Mouse (Mus musculus): Measurements from ENCODE around the gene Shd. TPM values are rescaled to one million over a fixed set of nuclear protein-coding genes. Genes with fewer than 3 reads are reported as not detected.

The Shd gene
- polyA plus RNA-seq, 1 experiment from 2014 or later = 22.2 TPM

DNA sequence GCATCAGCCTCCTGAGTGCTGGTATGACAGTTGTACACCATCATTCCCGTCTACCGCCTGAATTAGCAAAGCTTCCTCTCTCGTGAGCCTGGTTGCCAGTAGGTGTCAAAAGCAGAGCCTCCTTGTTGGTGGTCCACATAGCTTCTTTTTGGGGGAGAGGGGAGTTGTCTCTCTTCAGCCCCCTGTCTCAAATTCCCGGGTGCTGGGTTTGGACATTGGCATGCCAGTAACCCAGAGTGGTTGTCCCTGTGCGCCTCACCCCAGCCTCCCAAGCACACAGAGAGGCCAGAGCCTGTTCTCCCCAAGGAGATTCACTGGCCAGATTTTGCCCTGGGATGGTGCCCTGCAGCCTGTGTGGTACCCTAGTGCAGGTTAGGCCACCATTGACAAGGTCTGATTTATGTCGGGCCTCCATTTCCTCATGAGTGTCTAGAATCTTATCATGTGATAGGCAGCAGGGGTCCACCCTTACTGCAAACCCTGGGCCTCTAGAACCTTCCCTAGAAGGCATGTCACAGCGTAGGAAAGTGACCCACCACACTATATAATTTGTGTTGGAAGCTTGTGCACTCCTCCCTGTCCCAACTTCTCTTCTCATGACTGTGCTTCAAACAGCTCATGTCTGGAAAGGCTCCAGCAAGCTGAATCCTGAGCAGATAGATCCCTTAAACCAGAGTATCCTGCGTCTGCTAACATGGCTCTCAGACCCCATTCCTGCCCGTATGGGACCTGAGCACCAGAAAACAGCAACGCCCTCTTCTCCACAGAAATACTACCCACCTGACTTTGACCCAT lies 10.1 kb upstream of the Shd start:
- no peak for ATAC-seq (ENCODE audit: insufficient number of reproducible peaks, low FRiP score, low TSS enrichment, low read depth)

DNA sequence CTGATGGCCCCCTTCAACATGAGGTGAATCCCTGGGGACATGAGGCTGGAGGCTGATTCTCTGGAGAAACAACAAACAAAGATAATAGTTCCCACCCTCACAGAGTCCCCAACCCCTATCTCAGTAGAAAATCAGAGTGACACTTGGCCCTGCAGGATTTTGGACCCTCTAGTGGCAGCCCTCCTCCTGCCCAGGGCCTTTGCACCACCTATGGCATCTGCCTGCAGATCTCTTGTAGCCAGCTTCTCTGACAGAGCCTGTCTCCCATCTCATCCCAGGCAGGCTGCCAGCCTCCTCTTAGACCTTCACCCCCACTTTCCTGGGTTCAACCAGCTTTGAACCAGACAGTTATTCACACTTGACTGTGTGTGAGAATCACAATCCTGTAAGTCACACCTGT lies 9.5 kb upstream of the Shd start:
- ATAC-seq (ENCODE audit: insufficient number of reproducible peaks, low FRiP score, low TSS enrichment, low read depth) = no peak
- no peak overlapping the region for H3K4me2 ChIP-seq (replicated peaks)
- no peak overlapping the region for H3K9ac ChIP-seq
- H3K4me3 ChIP-seq (replicated peaks) = no peak overlapping the region
- H3K27ac ChIP-seq (replicated peaks) = no peak overlapping the region
- no peaks in the 10 kb centered on the region; the same call in 1 of the 2 replicates for H3K27me3 ChIP-seq
- H3K36me3 ChIP-seq = peaks cover 35% of the 10 kb centered on the region
- peaks cover 39% of the 10 kb centered on the region for H3K4me1 ChIP-seq
- no peaks in the 10 kb centered on the region for H3K9me3 ChIP-seq (replicated peaks)

More for the DNA sequence above, 10.1 kb upstream of the Shd start:
- Histone ChIP-seq H3K27ac (replicated peaks) (peak overlapping the region; percentile 99), H3K4me1 (peaks cover 39% of the 10 kb centered on the region), H3K4me3 (replicated peaks) (peak overlapping the region; percentile 66), H3K36me3 (peaks cover 31% of the 10 kb centered on the region), H3K4me2 (replicated peaks) (peak overlapping the region; percentile 63), H3K9me3 (replicated peaks) (no peaks in the 10 kb centered on the region), H3K27me3 (peaks cover 2% of the 10 kb centered on the region), H3K9ac (0 out of 2 replicates have a peak overlapping the region, but pooled peaks have one; percentile 37)
- WGBS = 72% methylated on average over 10 of the region's 10 CpGs

GRCm38 (mm10) chr17:55961631-55962030 lies 8.6 kb upstream of the Shd start:
- ATAC-seq (ENCODE audit: insufficient number of reproducible peaks, low FRiP score, low TSS enrichment, low read depth) = no peak
- no peaks in the 10 kb centered on the region for H3K9me3 ChIP-seq (replicated peaks)
- no peak overlapping the region for H3K27ac ChIP-seq (replicated peaks)
- peaks cover 31% of the 10 kb centered on the region for H3K4me1 ChIP-seq
- peaks cover 44% of the 10 kb centered on the region for H3K36me3 ChIP-seq
- no peak overlapping the region for H3K4me2 ChIP-seq (replicated peaks)
- whole genome bisulfite sequencing = 95% methylated on average over 7 of the region's 7 CpGs
- no peak overlapping the region for H3K9ac ChIP-seq
- H3K4me3 ChIP-seq (replicated peaks) = no peak overlapping the region
- no peaks in the 10 kb centered on the region for H3K27me3 ChIP-seq

DNA sequence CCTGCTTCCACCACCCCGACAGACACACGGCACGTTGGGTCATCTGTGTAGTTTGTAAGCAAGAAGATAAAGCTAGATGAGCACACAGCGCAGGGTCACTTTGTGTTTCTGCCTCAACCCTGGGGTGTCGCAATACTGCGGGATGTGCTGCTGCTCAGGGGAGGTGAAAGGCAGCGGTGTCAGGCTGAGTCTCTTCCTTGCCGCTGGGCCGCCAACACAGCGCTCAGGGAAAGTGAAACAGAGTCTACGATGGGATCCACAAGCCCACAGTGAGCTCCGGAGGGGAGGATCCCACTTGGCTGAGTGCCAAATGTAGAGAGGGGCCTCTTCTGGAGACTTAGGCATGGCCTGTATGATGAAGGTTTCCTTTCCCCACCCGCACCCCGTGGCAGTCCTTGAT lies 7.1 kb upstream of the Shd start:
- Histone ChIP-seq H3K4me3 (replicated peaks) (no peak overlapping the region), H3K9ac (no peak overlapping the region), H3K9me3 (replicated peaks) (no peaks in the 10 kb centered on the region), H3K27me3 (no peaks in the 10 kb centered on the region), H3K4me1 (peaks cover 21% of the 10 kb centered on the region), H3K4me2 (replicated peaks) (no peak overlapping the region), H3K36me3 (peaks cover 59% of the 10 kb centered on the region), H3K27ac (replicated peaks) (no peak overlapping the region)
- ATAC-seq (ENCODE audit: insufficient number of reproducible peaks, low FRiP score, low TSS enrichment, low read depth) = no peak
- WGBS = 57% methylated on average over 14 of the region's 14 CpGs

DNA sequence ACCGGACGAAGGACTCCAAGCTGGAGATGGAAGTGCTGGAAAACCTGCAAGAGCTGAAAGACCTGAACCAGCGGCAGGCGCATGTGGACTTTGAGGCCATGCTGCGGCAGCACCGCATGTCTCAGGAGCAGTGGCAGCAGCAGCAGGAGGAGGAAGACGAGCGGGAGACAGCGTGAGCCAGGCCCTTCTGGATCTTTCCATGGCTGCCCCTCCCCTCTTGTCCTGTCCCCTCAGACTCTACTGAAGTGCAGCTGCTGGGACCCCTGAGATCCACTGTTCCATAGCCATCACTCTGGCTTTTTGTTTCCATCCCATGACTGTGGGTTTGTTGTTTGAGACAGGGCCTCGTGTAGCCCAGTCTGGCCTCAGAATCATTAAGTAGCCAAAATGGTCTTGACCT lies 5.8 kb upstream of the Shd start:
- no peak overlapping the region for H3K4me3 ChIP-seq (replicated peaks)
- H3K9me3 ChIP-seq (replicated peaks) = no peaks in the 10 kb centered on the region
- WGBS = 89% methylated on average over 10 of the region's 10 CpGs
- H3K27ac ChIP-seq (replicated peaks) = no peak overlapping the region
- H3K36me3 ChIP-seq = peaks cover 62% of the 10 kb centered on the region
- H3K27me3 ChIP-seq = no peaks in the 10 kb centered on the region
- H3K4me1 ChIP-seq = peaks cover 16% of the 10 kb centered on the region
- ATAC-seq (ENCODE audit: insufficient number of reproducible peaks, low FRiP score, low TSS enrichment, low read depth) = no peak
- H3K9ac ChIP-seq = no peak overlapping the region
- H3K4me2 ChIP-seq (replicated peaks) = no peak overlapping the region

DNA sequence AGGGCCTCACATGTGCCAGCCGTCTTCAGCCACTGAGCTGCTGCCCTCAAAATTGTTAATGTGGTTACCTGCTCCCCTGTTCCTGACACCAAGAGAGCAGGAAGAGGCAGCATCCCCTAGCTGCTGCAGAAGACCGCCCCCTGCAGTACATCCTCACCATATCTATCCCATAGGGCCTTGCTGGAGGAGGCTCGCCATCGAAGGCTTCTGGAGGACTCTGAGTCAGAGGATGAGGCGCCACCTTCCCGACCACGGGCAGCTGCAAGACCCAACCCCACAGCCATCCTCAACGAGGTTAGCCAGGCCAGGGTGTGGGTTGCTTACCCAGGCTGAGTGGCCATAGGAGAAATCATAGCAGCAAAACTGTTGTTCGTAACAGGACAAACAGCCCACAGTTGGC lies 5.3 kb upstream of the Shd start:
- 83% methylated on average over 9 of the region's 9 CpGs for WGBS

DNA sequence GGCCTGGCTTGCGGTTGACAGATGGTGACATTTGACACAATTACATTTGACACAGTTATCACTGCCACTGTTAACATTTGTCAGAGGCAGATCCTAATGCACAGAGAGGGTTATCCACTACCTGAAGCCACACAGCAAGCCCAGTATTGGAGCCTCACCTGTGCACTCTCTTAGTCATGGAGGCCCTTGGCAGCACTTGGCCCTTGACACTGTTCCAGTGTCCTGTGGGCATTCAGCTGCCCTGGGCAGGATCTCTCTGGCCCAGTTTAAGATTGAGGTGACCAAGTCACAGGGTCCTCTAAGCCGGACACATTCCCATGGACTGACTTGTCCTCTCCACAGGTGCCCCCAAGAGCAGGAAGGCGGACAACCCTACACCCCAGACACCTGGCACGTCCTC lies 3.1 kb upstream of the Shd start:
- H3K27ac ChIP-seq (replicated peaks) = no peak overlapping the region
- no peak for ATAC-seq (ENCODE audit: insufficient number of reproducible peaks, low FRiP score, low TSS enrichment, low read depth)
- H3K27me3 ChIP-seq = peaks cover 5% of the 10 kb centered on the region; the same call in 1 of the 2 replicates
- no peak overlapping the region for H3K4me2 ChIP-seq (replicated peaks)
- H3K4me1 ChIP-seq = peaks cover 24% of the 10 kb centered on the region
- no peak overlapping the region for H3K9ac ChIP-seq
- 96% methylated on average over 4 of the region's 4 CpGs for WGBS
- peaks cover 51% of the 10 kb centered on the region for H3K36me3 ChIP-seq
- no peaks in the 10 kb centered on the region for H3K9me3 ChIP-seq (replicated peaks)
- no peak overlapping the region for H3K4me3 ChIP-seq (replicated peaks)

More for the DNA sequence above, 5.3 kb upstream of the Shd start:
- ATAC-seq (ENCODE audit: insufficient number of reproducible peaks, low FRiP score, low TSS enrichment, low read depth) = no peak
- no peak overlapping the region for H3K9ac ChIP-seq
- H3K36me3 ChIP-seq = peaks cover 62% of the 10 kb centered on the region
- H3K4me2 ChIP-seq (replicated peaks) = no peak overlapping the region
- H3K4me1 ChIP-seq = peaks cover 16% of the 10 kb centered on the region
- H3K4me3 ChIP-seq (replicated peaks) = no peak overlapping the region
- no peak overlapping the region for H3K27ac ChIP-seq (replicated peaks)
- peaks cover 2% of the 10 kb centered on the region; the same call in 1 of the 2 replicates for H3K27me3 ChIP-seq
- no peaks in the 10 kb centered on the region for H3K9me3 ChIP-seq (replicated peaks)

DNA sequence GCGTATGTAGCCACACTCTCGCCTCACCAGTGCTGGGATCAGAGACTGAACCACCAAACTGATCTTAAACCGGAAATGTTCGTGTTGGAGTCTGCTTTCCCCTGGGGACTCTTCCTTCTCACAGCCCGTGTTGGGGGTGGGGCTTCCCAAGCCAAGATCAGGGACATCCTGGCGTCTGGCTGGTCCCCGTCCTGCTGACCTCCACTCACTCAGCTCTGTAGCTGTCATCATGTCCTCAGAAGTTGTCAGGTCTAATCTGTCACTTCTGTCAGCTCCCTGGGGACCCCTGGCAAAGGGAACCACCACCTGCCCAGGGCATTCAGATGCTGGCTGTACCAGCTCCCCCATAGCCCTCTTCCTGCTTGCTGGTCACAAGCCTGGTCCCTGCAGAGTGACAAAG lies 2.1 kb upstream of the Shd start:
- Histone ChIP-seq H3K4me1 (peaks cover 19% of the 10 kb centered on the region), H3K27me3 (peaks cover 5% of the 10 kb centered on the region; the same call in 1 of the 2 replicates), H3K9ac (no peak overlapping the region), H3K9me3 (replicated peaks) (no peaks in the 10 kb centered on the region), H3K36me3 (peaks cover 49% of the 10 kb centered on the region), H3K27ac (replicated peaks) (no peak overlapping the region), H3K4me3 (replicated peaks) (no peak overlapping the region), H3K4me2 (replicated peaks) (no peak overlapping the region)
- 44% methylated on average over 7 of the region's 7 CpGs for WGBS
- no peak for ATAC-seq (ENCODE audit: insufficient number of reproducible peaks, low FRiP score, low TSS enrichment, low read depth)

DNA sequence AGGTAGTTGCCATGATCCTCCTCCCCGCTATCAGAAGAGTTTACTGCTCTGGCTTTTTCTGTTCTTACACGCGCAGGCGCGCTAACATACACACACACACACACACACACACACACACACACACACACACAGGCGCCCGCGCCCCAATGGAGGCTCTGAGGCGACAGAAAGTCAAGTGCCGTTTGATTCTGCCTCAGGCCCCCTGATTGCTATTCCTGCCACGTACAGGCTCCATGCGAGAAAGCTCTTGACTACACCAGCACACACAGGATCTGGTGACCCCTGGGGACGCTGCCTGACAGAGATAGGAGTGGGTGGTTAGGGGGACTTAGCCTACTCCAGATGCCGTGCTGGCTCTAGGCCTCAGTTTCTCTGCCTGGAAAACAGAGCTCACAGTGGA lies 707 bp upstream of the Shd start:
- H3K9me3 ChIP-seq (replicated peaks) = no peaks in the 10 kb centered on the region
- no peak overlapping the region for H3K27ac ChIP-seq (replicated peaks)
- peak overlapping the region; percentile 95 for H3K4me2 ChIP-seq (replicated peaks)
- ATAC-seq (ENCODE audit: insufficient number of reproducible peaks, low FRiP score, low TSS enrichment, low read depth) = no peak
- H3K4me1 ChIP-seq = peaks cover 16% of the 10 kb centered on the region
- H3K36me3 ChIP-seq = peaks cover 37% of the 10 kb centered on the region
- H3K27me3 ChIP-seq = peaks cover 5% of the 10 kb centered on the region; the same call in 1 of the 2 replicates
- no peak overlapping the region for H3K9ac ChIP-seq
- H3K4me3 ChIP-seq (replicated peaks) = peak overlapping the region; percentile 54; the same call in 1 of the 2 replicates
- 43% methylated on average over 14 of the region's 14 CpGs for WGBS

GRCm38 (mm10) chr17:55971453-55971852 lies 1.2 kb downstream of the Shd start:
- Histone ChIP-seq H3K36me3 (peaks cover 19% of the 10 kb centered on the region), H3K4me1 (peaks cover 16% of the 10 kb centered on the region), H3K9me3 (replicated peaks) (no peaks in the 10 kb centered on the region), H3K9ac (no peak overlapping the region), H3K4me2 (replicated peaks) (peak overlapping the region; percentile 95), H3K4me3 (replicated peaks) (no peak overlapping the region), H3K27ac (replicated peaks) (no peak overlapping the region), H3K27me3 (peaks cover 5% of the 10 kb centered on the region; the same call in 1 of the 2 replicates)
- ATAC-seq (ENCODE audit: insufficient number of reproducible peaks, low FRiP score, low TSS enrichment, low read depth) = no peak
- 33% methylated on average over 22 of the region's 22 CpGs for WGBS

- Histone ChIP-seq H3K27ac (replicated peaks) (no peak overlapping the region), H3K4me1 (peaks cover under 1% of the 10 kb centered on the region), H3K4me2 (replicated peaks) (no peak overlapping the region), H3K9ac (no peak overlapping the region), H3K36me3 (no peaks in the 10 kb centered on the region), H3K27me3 (no peaks in the 10 kb centered on the region), H3K9me3 (replicated peaks) (no peaks in the 10 kb centered on the region), H3K4me3 (replicated peaks) (no peak overlapping the region)
- ATAC-seq (ENCODE audit: insufficient number of reproducible peaks, low FRiP score, low TSS enrichment, low read depth) = no peak
- WGBS = 16% methylated on average over 13 of the region's 13 CpGs
These were observed 6.1 kb downstream of the Shd start for GRCm38 (mm10) chr17:55976255-55976862.
